10 mouse cellular contexts compared by ENCODE assay signal in the genomic region with DNA sequence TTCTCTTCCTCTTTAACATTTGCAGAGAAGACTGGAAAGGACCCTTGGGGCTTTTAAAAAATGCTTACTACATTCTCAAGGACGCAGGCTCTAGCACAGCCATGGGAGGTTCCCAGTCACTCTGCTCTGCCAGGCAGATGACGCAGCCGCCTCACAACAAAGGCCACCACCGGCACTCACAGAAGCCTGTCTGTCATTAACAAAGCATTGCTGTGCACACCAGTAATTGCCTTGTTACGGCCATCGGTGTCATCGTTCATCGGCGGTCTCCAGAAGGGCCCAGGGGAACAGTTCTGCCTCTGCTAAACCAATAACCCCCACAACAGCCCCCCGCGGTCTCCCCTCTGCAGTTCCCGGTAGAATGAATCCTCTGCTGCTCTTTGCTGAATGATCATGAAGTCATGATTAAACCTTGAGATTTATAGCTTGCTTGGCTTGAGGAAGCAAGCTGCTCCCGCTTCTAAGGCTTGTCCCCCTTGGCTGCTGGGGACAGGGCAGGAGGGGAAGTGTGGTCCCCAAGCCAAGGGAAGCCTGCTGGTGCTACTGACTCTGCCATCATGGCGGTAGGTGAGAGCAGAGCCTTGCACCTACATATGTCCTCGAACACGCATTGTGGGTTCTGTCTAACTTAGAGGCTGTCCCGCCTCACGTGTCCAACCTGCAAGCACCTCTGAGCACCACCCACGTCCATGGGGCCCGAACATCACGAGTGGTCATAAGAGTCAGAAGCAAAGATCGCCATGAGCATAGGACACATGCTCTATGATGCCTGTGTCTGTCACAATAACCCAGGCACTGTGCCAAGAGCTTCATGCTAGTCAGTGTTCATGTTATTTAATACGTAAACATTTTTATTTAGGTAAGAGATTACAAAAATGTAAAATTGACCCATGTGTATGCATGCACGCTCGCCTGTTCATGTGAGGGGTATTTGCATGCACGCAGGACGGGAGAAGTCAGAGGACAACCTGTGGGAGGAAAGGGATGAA. TPM values are rescaled to one million over a fixed set of nuclear protein-coding genes. Genes with fewer than 3 reads are reported as not detected.
DNase-seq lines count a peak whose midpoint lies in the region; ATAC-seq and TF ChIP-seq lines count a peak whose summit lies in the region.
"Had no signal": no experiment of that assay in that cellular context is flagged by ENCODE, and none has a peak within 500 bp of the region (broad histone marks: within the 10 kb centered on the region; RNA-seq: fewer than 3 reads in every experiment).

No protein-coding gene starts in this region.

- H3K36me3 ChIP-seq in lung, embryonic 16.5 days (ENCODE audit: control insufficient read depth, insufficient read depth, low read length) = no peaks in the 10 kb centered on the region
- H3K36me3 ChIP-seq in hindbrain, embryonic 16.5 days (ENCODE audit: control insufficient read depth, insufficient read depth, low read length) = no peaks in the 10 kb centered on the region
- H3K36me3 ChIP-seq in splenic B cell, adult 2 months (ENCODE audit: control insufficient read depth, insufficient read depth, low read length, poor library complexity, severe bottlenecking) = no peaks in the 10 kb centered on the region

- no peaks in the 10 kb centered on the region for H3K9me3 ChIP-seq in lung, embryonic 16.5 days (ENCODE audit: control insufficient read depth, low read length)
- no peaks in the 10 kb centered on the region for H3K9me3 ChIP-seq in hindbrain, embryonic 16.5 days (ENCODE audit: control insufficient read depth, low read length)

- no peak overlapping the region for H3K4me3 ChIP-seq in lung, embryonic 16.5 days (ENCODE audit: low read length)
- no peak overlapping the region for H3K4me3 ChIP-seq in lung, adult 2 months (replicated peaks; ENCODE audit: extremely low read depth, low read depth, low read length)
- H3K4me3 ChIP-seq in hindbrain, embryonic 16.5 days (ENCODE audit: low read length) = no peak overlapping the region
- H3K4me3 ChIP-seq: myocyte had no signal

- ATAC-seq in lung, embryonic 16.5 days (ENCODE audit: low read depth) = peak; percentile 56; the same call in 1 of the 2 replicates
- peak; percentile 62 for ATAC-seq in hindbrain, embryonic 16.5 days

- TF ChIP-seq CTCF in lung, adult 2 months (IDR thresholded peaks at IDR 0.05; ENCODE audit: insufficient read depth, low read length) = no peak

- TF ChIP-seq POLR2A in lung, adult 2 months (IDR thresholded peaks at IDR 0.05; ENCODE audit: borderline replicate concordance, extremely low read depth, low read depth, low read length) = no peak

- 61% methylated on average over 27 of the region's 27 CpGs for WGBS in lung, embryonic 16.5 days
- WGBS in lung, adult 2 months = 55% methylated on average over 27 of the region's 27 CpGs
- WGBS in hindbrain, embryonic 16.5 days = 44% methylated on average over 27 of the region's 27 CpGs

- H3K9ac ChIP-seq in lung, embryonic 16.5 days (ENCODE audit: low read length) = no peak overlapping the region
- peak overlapping the region; percentile 51; the same call in 1 of the 2 replicates for H3K9ac ChIP-seq in hindbrain, embryonic 16.5 days (ENCODE audit: low read depth, low read length)

- peak overlapping the region; percentile 73 for H3K27ac ChIP-seq in lung, embryonic 16.5 days (ENCODE audit: low read length)
- H3K27ac ChIP-seq in hindbrain, embryonic 16.5 days (ENCODE audit: low read depth, low read length) = peak overlapping the region; percentile 63

- intact Hi-C loops in left cerebral cortex, postnatal 25 days (cut with DNase I) = no loop called here

- H3K4me2 ChIP-seq in lung, embryonic 16.5 days (ENCODE audit: low read depth, low read length) = peak overlapping the region; percentile 16; the same call in 1 of the 2 replicates
- peak overlapping the region; percentile 40 for H3K4me2 ChIP-seq in hindbrain, embryonic 16.5 days (ENCODE audit: low read length)

- no peak for DNase-seq in lung, adult 2 months
- DNase-seq in embryo, embryonic 9.5 days (ENCODE audit: extremely low spot score) = peak; percentile 61
- peak; percentile 2 for DNase-seq in splenic B cell, adult 2 months (ENCODE audit: low read depth, low spot score)
- no peak for DNase-seq in left cerebral cortex, postnatal 25 days (ENCODE audit: low spot score in 2 of 2)
- DNase-seq in right cerebral cortex, postnatal 4 days = no peak
- DNase-seq: thymus, postnatal 25 days had no signal

- H3K4me1 ChIP-seq in lung, embryonic 16.5 days (replicated peaks; ENCODE audit: control insufficient read depth, insufficient read depth, low read length) = 0 out of 2 replicates have a peak, but pooled peaks cover 6% of the 10 kb centered on the region
- H3K4me1 ChIP-seq in lung, adult 2 months (ENCODE audit: control insufficient read depth, insufficient read depth, low read length) = peaks cover 4% of the 10 kb centered on the region
- H3K4me1 ChIP-seq in hindbrain, embryonic 16.5 days (ENCODE audit: control insufficient read depth, insufficient read depth, low read depth, low read length) = peaks cover 14% of the 10 kb centered on the region

- peaks cover 2% of the 10 kb centered on the region; the same call in 1 of the 2 replicates for H3K27me3 ChIP-seq in lung, embryonic 16.5 days (ENCODE audit: control insufficient read depth, insufficient read depth, low read depth, low read length)
- peaks cover 2% of the 10 kb centered on the region; the same call in 1 of the 2 replicates for H3K27me3 ChIP-seq in hindbrain, embryonic 16.5 days (replicated peaks; ENCODE audit: control insufficient read depth, insufficient read depth, low read length)
- H3K27me3 ChIP-seq in splenic B cell, adult 2 months (ENCODE audit: control insufficient read depth, insufficient read depth, low read length, poor library complexity, severe bottlenecking) = no peaks in the 10 kb centered on the region

RNA-seq across cellular contexts. Expression of gene Cfap77, which starts 38.0 kb away (rescaled TPM):
- 0.70 and 1.1 TPM in 2 replicates for polyA plus RNA-seq in lung, embryonic 16.5 days (2015; fragmentation: Nextera tagmentation; extraction: Ambion mirVana)
- 4.0 and 4.6 TPM in 2 replicates for polyA plus RNA-seq in lung, adult 2 months (2012; rRNA removed)
- polyA plus RNA-seq in hindbrain, embryonic 16.5 days (2015; fragmentation: Nextera tagmentation; extraction: Ambion mirVana) = 0.65 and 1.0 TPM in 2 replicates
- total RNA-seq in left cerebral cortex, postnatal 25 days (2021) = under 1 TPM in 1 of 2 experiments, not detected in 1; 0.34 TPM
- total RNA-seq: gastrocnemius, adult 8-10 months had no signal

RNA-seq across cellular contexts. Expression of gene Ttf1, which starts 43.2 kb away (rescaled TPM):
- 11.5 and 12.2 TPM in 2 replicates for polyA plus RNA-seq in lung, embryonic 16.5 days (2015; fragmentation: Nextera tagmentation; extraction: Ambion mirVana)
- 4.6 and 7.2 TPM in 2 replicates for polyA plus RNA-seq in lung, adult 2 months (2012; rRNA removed)
- polyA plus RNA-seq in hindbrain, embryonic 16.5 days (2015; fragmentation: Nextera tagmentation; extraction: Ambion mirVana) = 6.7 and 7.7 TPM in 2 replicates
- 10 to 100 TPM in 1 of 2 experiments, 1 to 10 TPM in 1; 9.6 to 10.9 TPM for total RNA-seq in left cerebral cortex, postnatal 25 days (2021)

Comparison
In these comparisons a context has a peak if more than half of its experiments do, and no peak if none do; other contexts are left out.
1. DNase-seq: peak in embryo, embryonic 9.5 days (single experiment) and splenic B cell, adult 2 months (single experiment); none in lung, adult 2 months (single experiment), left cerebral cortex, postnatal 25 days (0 of 2) and right cerebral cortex, postnatal 4 days (single experiment).